Mouse (Mus musculus) forebrain, embryonic 16.5 days (tissue): ENCODE data around the gene Cyp2w1. TPM values are rescaled to one million over a fixed set of nuclear protein-coding genes. Genes with fewer than 3 reads are reported as not detected.

Experiments used
- ATAC-seq: fragments of 200-750 bp; cut with Nextera tagmentation; 2 replicates; pipeline ENCODE4 v1.8.0; 2017; ENCODE audit warnings: mild to moderate bottlenecking, moderate library complexity
- H3K27ac ChIP-seq: fragments of 300-500 bp; sonication (generic); 2 replicates; pipeline ENCODE4 v1.5.1; 2014; ENCODE audit warnings: low read length, control low read depth
- H3K27me3 ChIP-seq: fragments of 300-500 bp; sonication (generic); replicated peaks from 2 replicates; pipeline ENCODE4 v1.6.1; 2014; ENCODE audit warnings: low read length; ENCODE audit not compliant: control insufficient read depth, insufficient read depth
- H3K36me3 ChIP-seq: fragments of 300-500 bp; sonication (generic); 2 replicates; pipeline ENCODE4 v1.6.1; 2014; ENCODE audit not compliant: control insufficient read depth, insufficient read depth
- H3K4me1 ChIP-seq: fragments of 300-500 bp; sonication (generic); replicated peaks from 2 replicates; pipeline ENCODE4 v1.6.1; 2014; ENCODE audit warnings: low read length; ENCODE audit not compliant: control insufficient read depth, insufficient read depth
- H3K4me2 ChIP-seq: fragments of 300-500 bp; sonication (generic); 2 replicates; pipeline ENCODE4 v1.6.1; 2014; ENCODE audit warnings: mild to moderate bottlenecking, low read length, control low read depth
- H3K4me3 ChIP-seq: fragments of 300-500 bp; sonication (generic); replicated peaks from 2 replicates; pipeline ENCODE4 v1.5.1; 2014; ENCODE audit warnings: mild to moderate bottlenecking, low read length, control low read depth
- H3K9ac ChIP-seq: fragments of 300-500 bp; sonication (generic); replicated peaks from 2 replicates; pipeline ENCODE4 v1.6.1; 2014; ENCODE audit warnings: low read depth, low read length, control low read depth
- H3K9me3 ChIP-seq: fragments of 300-500 bp; sonication (generic); 2 replicates; pipeline ENCODE4 v1.6.1; 2016; ENCODE audit warnings: low read length; ENCODE audit not compliant: control insufficient read depth
- WGBS: fragments of 180-500 bp; shearing (Covaris S2); extraction: QIAGEN DNeasy Blood & Tissue Kit; methylation state at CpG from one replicate; pipeline ENCODE4 v1.1.7; 2014; 5-methylcytosine and 5-hydroxymethylcytosine counted together
- polyA plus RNA-seq: library from polyadenylated mRNA; unstranded; fragments of >200 nt; fragmentation: Nextera tagmentation; extraction: Ambion mirVana; gene quantifications from 2 replicates; pipeline ENCODE4 v1.2.1, GENCODE M21; 2015

The Cyp2w1 gene
- polyA plus RNA-seq, 1 experiment from 2014 or later = not detected

- Histone ChIP-seq H3K4me2 (no peak overlapping the region), H3K27ac (0 out of 2 replicates have a peak overlapping the region, but pooled peaks have one; percentile 6), H3K9me3 (no peaks in the 10 kb centered on the region), H3K4me1 (peaks cover 17% of the 10 kb centered on the region), H3K36me3 (no peaks in the 10 kb centered on the region), H3K27me3 (no peaks in the 10 kb centered on the region), H3K4me3 (no peak overlapping the region), H3K9ac (no peak overlapping the region)
- WGBS = 57% methylated on average over 21 of the region's 21 CpGs
- 0 out of 2 replicates have a peak, but pooled peaks have one; percentile 37 for ATAC-seq
Observed at GRCm38 (mm10) chr5:139378986-139379629, 26.7 kb downstream of the Cyp2w1 start.

GRCm38 (mm10) chr5:139379771-139380384 is 27.5 kb downstream of the Cyp2w1 start:
- WGBS = 19% methylated on average over 8 of the region's 8 CpGs
- no peaks in the 10 kb centered on the region for H3K27me3 ChIP-seq
- H3K4me2 ChIP-seq = peak overlapping the region; percentile 82
- peak overlapping the region; percentile 67; the same call in 1 of the 2 replicates for H3K9ac ChIP-seq
- H3K36me3 ChIP-seq = no peaks in the 10 kb centered on the region
- peaks cover 17% of the 10 kb centered on the region for H3K4me1 ChIP-seq
- no peak overlapping the region for H3K27ac ChIP-seq
- no peak; the same call in 1 of the 2 replicates for ATAC-seq
- H3K4me3 ChIP-seq = peak overlapping the region; percentile 47
- no peaks in the 10 kb centered on the region for H3K9me3 ChIP-seq

- no peaks in the 10 kb centered on the region for H3K27me3 ChIP-seq
- no peaks in the 10 kb centered on the region for H3K9me3 ChIP-seq
- H3K36me3 ChIP-seq = no peaks in the 10 kb centered on the region
- H3K27ac ChIP-seq = no peak overlapping the region
- ATAC-seq = peak; percentile 79
- peak overlapping the region; percentile 82 for H3K4me2 ChIP-seq
- 1% methylated on average over 70 of the region's 73 CpGs for WGBS
- peak overlapping the region; percentile 47 for H3K4me3 ChIP-seq
- H3K9ac ChIP-seq = peak overlapping the region; percentile 67
- peaks cover 17% of the 10 kb centered on the region for H3K4me1 ChIP-seq
Observed at GRCm38 (mm10) chr5:139380385-139381248, 28.2 kb downstream of the Cyp2w1 start.

- no peak overlapping the region for H3K9ac ChIP-seq
- ATAC-seq = no peak
Observed at GRCm38 (mm10) chr5:139381586-139382513, 29.4 kb downstream of the Cyp2w1 start.

GRCm38 (mm10) chr5:139382760-139383159 is 30.3 kb downstream of the Cyp2w1 start:
- Histone ChIP-seq H3K4me2 (no peak overlapping the region), H3K9me3 (no peaks in the 10 kb centered on the region), H3K27ac (no peak overlapping the region), H3K27me3 (no peaks in the 10 kb centered on the region), H3K9ac (no peak overlapping the region), H3K36me3 (no peaks in the 10 kb centered on the region), H3K4me3 (no peak overlapping the region), H3K4me1 (peaks cover 14% of the 10 kb centered on the region)
- no peak for ATAC-seq
- WGBS = 78% methylated on average over 8 of the region's 8 CpGs

More at GRCm38 (mm10) chr5:139381586-139382513, 29.4 kb downstream of the Cyp2w1 start:
- Histone ChIP-seq H3K4me3 (no peak overlapping the region), H3K27ac (no peak overlapping the region), H3K27me3 (no peaks in the 10 kb centered on the region), H3K4me2 (no peak overlapping the region), H3K9me3 (no peaks in the 10 kb centered on the region), H3K4me1 (peaks cover 17% of the 10 kb centered on the region), H3K36me3 (no peaks in the 10 kb centered on the region)
- WGBS = 87% methylated on average over 18 of the region's 18 CpGs

- 82% methylated on average over 9 of the region's 9 CpGs for WGBS
- Histone ChIP-seq H3K4me3 (no peak overlapping the region), H3K9ac (no peak overlapping the region), H3K4me2 (no peak overlapping the region), H3K27me3 (no peaks in the 10 kb centered on the region), H3K4me1 (peaks cover 16% of the 10 kb centered on the region), H3K36me3 (no peaks in the 10 kb centered on the region), H3K27ac (no peak overlapping the region), H3K9me3 (no peaks in the 10 kb centered on the region)
- no peak for ATAC-seq
Observed at GRCm38 (mm10) chr5:139383234-139383633, 30.8 kb downstream of the Cyp2w1 start.

GRCm38 (mm10) chr5:139384531-139384930 is 32.1 kb downstream of the Cyp2w1 start:
- Histone ChIP-seq H3K36me3 (no peaks in the 10 kb centered on the region), H3K27ac (no peak overlapping the region), H3K4me3 (no peak overlapping the region), H3K9me3 (no peaks in the 10 kb centered on the region), H3K27me3 (no peaks in the 10 kb centered on the region), H3K4me2 (no peak overlapping the region), H3K4me1 (peaks cover 15% of the 10 kb centered on the region), H3K9ac (no peak overlapping the region)
- WGBS = 84% methylated on average over 10 of the region's 10 CpGs
- no peak for ATAC-seq

GRCm38 (mm10) chr5:139386047-139386446 is 33.6 kb downstream of the Cyp2w1 start:
- H3K27me3 ChIP-seq = no peaks in the 10 kb centered on the region
- no peak overlapping the region for H3K27ac ChIP-seq
- no peak overlapping the region for H3K9ac ChIP-seq
- no peak for ATAC-seq
- 91% methylated on average over 5 of the region's 5 CpGs for WGBS
- no peak overlapping the region for H3K4me3 ChIP-seq
- H3K36me3 ChIP-seq = no peaks in the 10 kb centered on the region
- no peaks in the 10 kb centered on the region for H3K9me3 ChIP-seq
- H3K4me2 ChIP-seq = no peak overlapping the region
- peaks cover 5% of the 10 kb centered on the region for H3K4me1 ChIP-seq
